ENCODE assay signal across 8 mouse cellular contexts in the genomic region with DNA sequence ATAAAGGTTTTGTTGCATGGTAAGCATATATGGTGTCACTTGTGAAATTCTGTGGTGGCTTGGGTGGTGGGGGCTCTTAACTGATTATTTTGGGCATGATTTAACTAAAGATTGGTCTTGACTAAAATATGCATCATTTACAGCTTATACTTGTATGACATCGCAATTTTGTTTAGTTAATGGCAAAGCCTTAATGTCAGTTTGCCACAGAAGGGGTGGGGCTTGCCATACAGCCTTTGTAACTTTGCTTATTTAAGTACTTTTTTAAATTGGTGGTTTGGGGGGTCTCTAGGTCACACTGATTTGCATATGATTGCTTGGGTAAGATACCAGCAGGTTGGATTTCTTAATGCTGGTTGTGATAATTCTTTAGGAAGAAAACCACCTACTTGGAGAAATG. TPM values are rescaled to one million over a fixed set of nuclear protein-coding genes. Genes with fewer than 3 reads are reported as not detected.
DNase-seq lines count a peak whose midpoint lies in the region; ATAC-seq and TF ChIP-seq lines count a peak whose summit lies in the region.

No protein-coding gene starts in this region.

- no peak for TF ChIP-seq POLR2A in CH12.LX (IDR thresholded peaks at IDR 0.05; ENCODE audit: low read depth, low read length)

- H3K4me3 ChIP-seq in heart, embryonic 11.5 days (ENCODE audit: low read depth, low read length), result peak overlapping the region; percentile 51
- peak overlapping the region; percentile 54 to 84 (median 56) for H3K4me3 ChIP-seq in CH12.LX (replicated peaks in 1 of 3; ENCODE audit: low read depth in 2 of 3, low read length in 2 of 3, poor library complexity in 1 of 3)
- peak overlapping the region; percentile 52 for H3K4me3 ChIP-seq in forebrain, embryonic 13.5 days
- peak overlapping the region; percentile 31 to 55 for H3K4me3 ChIP-seq in liver, embryonic 14.5 days (ENCODE audit: insufficient read depth in 1 of 2, low read depth in 2 of 2, low read length in 2 of 2)

- H3K27me3 ChIP-seq in heart, embryonic 11.5 days (ENCODE audit: control insufficient read depth, insufficient read depth, low read length), result no peaks in the 10 kb centered on the region
- no peaks in the 10 kb centered on the region for H3K27me3 ChIP-seq in CH12.LX (replicated peaks)
- H3K27me3 ChIP-seq in forebrain, embryonic 13.5 days, result no peaks in the 10 kb centered on the region
- H3K27me3 ChIP-seq in liver, embryonic 14.5 days (ENCODE audit: control insufficient read depth, insufficient read depth, low read length), result no peaks in the 10 kb centered on the region

- intact Hi-C loops in heart, postnatal 14 days (cut with DNase I), result loop anchor here (5.0 kb wide), 1 partner anchor 96 kb away; the partner anchor contains the start of genes Ncor1 and Pigl

- 41% methylated on average over 1 of the region's 1 CpGs for WGBS in heart, embryonic 11.5 days (ENCODE audit: insufficient replicate concordance)
- whole genome bisulfite sequencing in forebrain, embryonic 13.5 days, result 41% methylated on average over 1 of the region's 1 CpGs
- 30% methylated on average over 1 of the region's 1 CpGs for WGBS in liver, embryonic 14.5 days (ENCODE audit: insufficient replicate concordance)

- peaks cover 8% of the 10 kb centered on the region; the same call in 1 of the 2 replicates for H3K36me3 ChIP-seq in heart, embryonic 11.5 days (ENCODE audit: control insufficient read depth, insufficient read depth, low read length)
- H3K36me3 ChIP-seq in CH12.LX (replicated peaks in 1 of 2; ENCODE audit: control insufficient read depth in 1 of 2, insufficient read depth in 1 of 2, low read length in 1 of 2), result peaks cover 18 to 28% of the 10 kb centered on the region in 2 experiments
- peaks cover 29% of the 10 kb centered on the region for H3K36me3 ChIP-seq in forebrain, embryonic 13.5 days (ENCODE audit: poor library complexity, severe bottlenecking)
- peaks cover 26% of the 10 kb centered on the region for H3K36me3 ChIP-seq in liver, embryonic 14.5 days (replicated peaks; ENCODE audit: control insufficient read depth, insufficient read depth, low read depth)

- peaks cover 17% of the 10 kb centered on the region for H3K4me1 ChIP-seq in heart, embryonic 11.5 days (ENCODE audit: control insufficient read depth, insufficient read depth, low read length)
- H3K4me1 ChIP-seq in CH12.LX (ENCODE audit: control insufficient read depth in 1 of 2, insufficient read depth in 2 of 2), result peaks cover 5 to 35% of the 10 kb centered on the region in 2 experiments
- peaks cover 41% of the 10 kb centered on the region for H3K4me1 ChIP-seq in forebrain, embryonic 13.5 days
- H3K4me1 ChIP-seq in liver, embryonic 14.5 days (replicated peaks; ENCODE audit: control insufficient read depth in 2 of 2, insufficient read depth in 2 of 2, low read length in 1 of 2), result peaks cover 21 to 24% of the 10 kb centered on the region in 2 experiments

- TF ChIP-seq EP300 in CH12.LX (IDR thresholded peaks at IDR 0.05; ENCODE audit: low read length), result no peak
- TF ChIP-seq EP300 in liver, embryonic 14.5 days (IDR thresholded peaks at IDR 0.05; ENCODE audit: low read depth), result no peak

- no peak for ATAC-seq in heart, embryonic 11.5 days (replicated peaks; ENCODE audit: insufficient number of reproducible peaks, low FRiP score, low TSS enrichment)
- no peak for ATAC-seq in forebrain, embryonic 13.5 days
- ATAC-seq in liver, embryonic 14.5 days (ENCODE audit: insufficient read depth), result no peak
- ATAC-seq in megakaryocyte progenitor cell, adult 5-6 weeks (replicated peaks; ENCODE audit: poor library complexity), result no peak

- no peaks in the 10 kb centered on the region for H3K9me3 ChIP-seq in heart, embryonic 11.5 days (replicated peaks; ENCODE audit: control insufficient read depth, low read length)
- H3K9me3 ChIP-seq in CH12.LX (replicated peaks; ENCODE audit: low read length), result no peaks in the 10 kb centered on the region
- no peaks in the 10 kb centered on the region for H3K9me3 ChIP-seq in forebrain, embryonic 13.5 days (replicated peaks)
- no peaks in the 10 kb centered on the region for H3K9me3 ChIP-seq in liver, embryonic 14.5 days (ENCODE audit: control insufficient read depth, low read length)

- DNase-seq in heart, postnatal 14 days, result no peak
- DNase-seq in CH12.LX (ENCODE audit: extremely low read depth), result no peak
- no peak for DNase-seq in liver, embryonic 14.5 days (ENCODE audit: low read depth in 3 of 3, low spot score in 3 of 3)
- DNase-seq in right cerebral cortex, postnatal 14 days, result no peak
- DNase-seq in left cerebral cortex, adult 11 months (ENCODE audit: low spot score), result no peak

- H3K79me2 ChIP-seq in CH12.LX (replicated peaks; ENCODE audit: control insufficient read depth, extremely low read depth, insufficient read depth, poor library complexity, severe bottlenecking), result peaks cover 31% of the 10 kb centered on the region

- TF ChIP-seq RAD21 in CH12.LX (IDR thresholded peaks at IDR 0.05; ENCODE audit: low read depth, low read length), result no peak

- no peak overlapping the region for H3K27ac ChIP-seq in heart, embryonic 11.5 days (ENCODE audit: low read depth, low read length)
- no peak overlapping the region for H3K27ac ChIP-seq in CH12.LX (ENCODE audit: insufficient read depth, low read depth)
- H3K27ac ChIP-seq in forebrain, embryonic 13.5 days, result no peak overlapping the region
- H3K27ac ChIP-seq in liver, embryonic 14.5 days, result no peak overlapping the region

- dilution Hi-C loops in CH12.LX (cut with MboI; ENCODE audit: extremely low pct_ligation_motif_present, extremely low pct_unique_long_range_greater_than_20kb, low sequenced_read_pairs), result no loop called here

- in situ Hi-C loops in CH12.LX (cut with MboI; ENCODE audit: low pct_ligation_motif_present, low pct_unique_long_range_greater_than_20kb, low sequenced_read_pairs), result no loop called here

- H3K9ac ChIP-seq in heart, embryonic 11.5 days (ENCODE audit: low read depth, low read length), result peak overlapping the region; percentile 43
- peak overlapping the region; percentile 89 for H3K9ac ChIP-seq in CH12.LX (ENCODE audit: insufficient read depth, low read depth)
- peak overlapping the region; percentile 63 for H3K9ac ChIP-seq in forebrain, embryonic 13.5 days
- H3K9ac ChIP-seq in liver, embryonic 14.5 days (replicated peaks), result peak overlapping the region; percentile 35

- H3K4me2 ChIP-seq in heart, embryonic 11.5 days, result peak overlapping the region; percentile 83
- peak overlapping the region; percentile 99 for H3K4me2 ChIP-seq in CH12.LX (ENCODE audit: insufficient read depth, low read depth, poor library complexity, severe bottlenecking)
- peak overlapping the region; percentile 97 for H3K4me2 ChIP-seq in forebrain, embryonic 13.5 days
- H3K4me2 ChIP-seq in liver, embryonic 14.5 days (ENCODE audit: low read depth), result peak overlapping the region; percentile 80

- no peak for TF ChIP-seq CTCF in CH12.LX (conservative IDR thresholded peaks at IDR 0.05 in 1 of 2, IDR thresholded peaks at IDR 0.05 in 1 of 2; ENCODE audit: low read depth in 2 of 2, low read length in 2 of 2)
- no peak for TF ChIP-seq CTCF in liver, embryonic 14.5 days (IDR thresholded peaks at IDR 0.05; ENCODE audit: low read depth)

TF ChIP-seq in CH12.LX, 34 proteins besides CTCF, POLR2A, EP300 and RAD21:
- TF ChIP-seq MAFK (IDR thresholded peaks at IDR 0.05; ENCODE audit: insufficient replicate concordance, low read length) (no peak), USF2 (conservative IDR thresholded peaks at IDR 0.05; ENCODE audit: low read depth, low read length) (no peak), E2F4 (IDR thresholded peaks at IDR 0.05; ENCODE audit: insufficient replicate concordance, low read depth, low read length) (no peak)

RNA-seq across cellular contexts. Expression of gene Ubb, which starts 2.2 kb away (rescaled TPM):
- polyA plus RNA-seq in heart, embryonic 11.5 days (2014; fragmentation: Nextera tagmentation; extraction: Ambion mirVana), result 2,677 and 2,901 TPM in 2 replicates
- total RNA-seq in heart, postnatal 14 days (2021), result 100 to 1,000 TPM; 658 to 665 TPM
- 2,030 and 2,098 TPM in 2 replicates for total RNA-seq in CH12.LX (2012; rRNA removed)
- total RNA-seq in CH12.LX (2014; rRNA removed), result 929 and 1,092 TPM in 2 replicates
- polyA plus RNA-seq in CH12.LX (2012; ENCODE audit: insufficient read length, low read depth), result 1,487 and 1,562 TPM in 2 replicates
- polyA plus RNA-seq in forebrain, embryonic 13.5 days (2015; fragmentation: Nextera tagmentation; extraction: Ambion mirVana), result 4,545 and 4,559 TPM in 2 replicates
- polyA plus RNA-seq in liver, embryonic 14.5 days (2012; rRNA removed), result 1,013 and 1,031 TPM in 2 replicates
- polyA plus RNA-seq in liver, embryonic 14.5 days (2014; fragmentation: Nextera tagmentation; extraction: Ambion mirVana), result 1,383 and 1,393 TPM in 2 replicates
- 1,569 and 1,579 TPM in 2 replicates for total RNA-seq in megakaryocyte progenitor cell, adult 5-6 weeks (2015)
- 1,004 and 1,153 TPM in 2 replicates for total RNA-seq in megakaryocyte progenitor cell, adult 5-6 weeks (2017)

RNA-seq across cellular contexts. Expression of gene Cenpv, which starts 14.1 kb away (rescaled TPM):
- polyA plus RNA-seq in heart, embryonic 11.5 days (2014; fragmentation: Nextera tagmentation; extraction: Ambion mirVana), result 13.6 and 15.1 TPM in 2 replicates
- 10 to 100 TPM; 16.8 to 20.0 TPM for total RNA-seq in heart, postnatal 14 days (2021)
- total RNA-seq in CH12.LX (2012; rRNA removed) (98.8 and 107 TPM in 2 replicates), CH12.LX (2014; rRNA removed) (24.1 and 24.4 TPM in 2 replicates)
- polyA plus RNA-seq in CH12.LX (2012; ENCODE audit: insufficient read length, low read depth), result 24.9 and 33.6 TPM in 2 replicates
- 74.4 and 78.7 TPM in 2 replicates for polyA plus RNA-seq in forebrain, embryonic 13.5 days (2015; fragmentation: Nextera tagmentation; extraction: Ambion mirVana)
- 23.4 and 26.6 TPM in 2 replicates for polyA plus RNA-seq in liver, embryonic 14.5 days (2012; rRNA removed)
- 21.8 and 22.3 TPM in 2 replicates for polyA plus RNA-seq in liver, embryonic 14.5 days (2014; fragmentation: Nextera tagmentation; extraction: Ambion mirVana)
- total RNA-seq in megakaryocyte progenitor cell, adult 5-6 weeks (2015), result 44.5 and 46.9 TPM in 2 replicates
- total RNA-seq in megakaryocyte progenitor cell, adult 5-6 weeks (2017), result 13.6 and 25.4 TPM in 2 replicates

RNA-seq across cellular contexts. Expression of gene Trpv2, which starts 21.1 kb away (rescaled TPM):
- polyA plus RNA-seq in heart, embryonic 11.5 days (2014; fragmentation: Nextera tagmentation; extraction: Ambion mirVana), result 4.1 and 4.4 TPM in 2 replicates
- total RNA-seq in heart, postnatal 14 days (2021), result 1 to 10 TPM; 3.4 to 4.5 TPM
- total RNA-seq in CH12.LX (2012; rRNA removed) (58.7 and 59.3 TPM in 2 replicates), CH12.LX (2014; rRNA removed) (36.0 and 39.2 TPM in 2 replicates)
- 42.3 and 46.2 TPM in 2 replicates for polyA plus RNA-seq in CH12.LX (2012; ENCODE audit: insufficient read length, low read depth)
- polyA plus RNA-seq in forebrain, embryonic 13.5 days (2015; fragmentation: Nextera tagmentation; extraction: Ambion mirVana), result 8.2 and 9.1 TPM in 2 replicates
- 3.5 and 4.2 TPM in 2 replicates for polyA plus RNA-seq in liver, embryonic 14.5 days (2012; rRNA removed)
- 4.6 and 4.8 TPM in 2 replicates for polyA plus RNA-seq in liver, embryonic 14.5 days (2014; fragmentation: Nextera tagmentation; extraction: Ambion mirVana)
- total RNA-seq in megakaryocyte progenitor cell, adult 5-6 weeks (2015), result 9.0 and 13.9 TPM in 2 replicates
- total RNA-seq in megakaryocyte progenitor cell, adult 5-6 weeks (2017), result 10.5 and 12.9 TPM in 2 replicates

Comparison
In these comparisons a context has a peak if more than half of its experiments do, and no peak if none do; other contexts are left out.
1. H3K9ac ChIP-seq: peak in every context shown above with its lines; median percentile 89 in CH12.LX; 63 in forebrain, embryonic 13.5 days; 43 in heart, embryonic 11.5 days; 35 in liver, embryonic 14.5 days.